Comparison of ENCODE assay signal across 9 mouse cellular contexts in the genomic region with DNA sequence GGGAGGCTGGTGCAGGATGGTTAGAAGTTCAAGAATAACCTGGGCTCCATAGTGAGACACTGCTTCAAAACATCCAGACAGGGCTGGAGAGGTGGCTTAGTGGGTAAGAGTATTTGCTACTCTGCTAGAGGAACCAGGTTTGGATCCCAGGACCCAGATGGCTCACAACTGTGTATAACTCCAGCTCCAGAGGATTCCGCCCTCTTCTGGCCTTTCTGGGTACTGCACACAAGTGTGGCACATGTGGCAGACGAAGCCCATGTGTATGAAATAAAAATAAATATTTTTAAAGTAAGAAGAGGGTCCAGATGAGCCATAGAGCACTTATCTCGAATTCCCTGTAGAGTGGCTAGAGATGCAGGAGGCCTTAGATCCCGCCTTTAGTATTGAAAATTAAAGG. TPM values are rescaled to one million over a fixed set of nuclear protein-coding genes. Genes with fewer than 3 reads are reported as not detected.
A peak's percentile ranks its signal among the peaks of the same experiment; 100 is the strongest.
DNase-seq lines count a peak whose midpoint lies in the region; TF ChIP-seq lines count a peak whose summit lies in the region.
"Had no signal": no experiment of that assay in that cellular context is flagged by ENCODE, and none has a peak within 500 bp of the region (broad histone marks: within the 10 kb centered on the region; RNA-seq: fewer than 3 reads in every experiment).

No protein-coding gene starts in this region.

- no peak overlapping the region for H3K27ac ChIP-seq in thymus, adult 2 months (ENCODE audit: control insufficient read depth, insufficient read depth, low read length)
- H3K27ac ChIP-seq: forebrain, embryonic 15.5 days had no signal

- H3K27me3 ChIP-seq in thymus, adult 2 months (ENCODE audit: control insufficient read depth, insufficient read depth, low read length), result no peaks in the 10 kb centered on the region
- H3K27me3 ChIP-seq: forebrain, embryonic 15.5 days had no signal

- H3K4me1 ChIP-seq in thymus, adult 2 months (replicated peaks; ENCODE audit: control insufficient read depth, insufficient read depth, low read length), result no peaks in the 10 kb centered on the region
- H3K4me1 ChIP-seq: forebrain, embryonic 15.5 days had no signal

- no peak overlapping the region for H3K4me3 ChIP-seq in thymus, adult 2 months (ENCODE audit: control insufficient read depth, insufficient read depth, low read length)
- H3K4me3 ChIP-seq: forebrain, embryonic 15.5 days had no signal

- TF ChIP-seq CTCF in thymus, adult 2 months (IDR thresholded peaks at IDR 0.05; ENCODE audit: borderline replicate concordance, control insufficient read depth, extremely low read depth, insufficient read depth, low read length, poor library complexity), result no peak

- 81% methylated on average over 4 of the region's 4 CpGs for WGBS in thymus, adult 2 months

- peak; percentile 18 for DNase-seq in heart, postnatal 4 days
- no peak for DNase-seq in heart, postnatal 25 days (ENCODE audit: low spot score)
- DNase-seq in thymus, adult 2 months, result peak; percentile 11
- no peak for DNase-seq in thymus, adult 18-20 months
- peak; percentile 41 for DNase-seq in induced T-regulatory cell, adult 2 months (ENCODE audit: low read depth)
- DNase-seq in thymus, postnatal 4 days, result peak; percentile 71
- DNase-seq in adipocyte (ENCODE audit: low spot score), result no peak
- no peak for DNase-seq in frontal cortex, postnatal 14 days (ENCODE audit: low spot score in 2 of 2)

- intact Hi-C loops in heart, postnatal 25 days (cut with DNase I), result no loop called here

- TF ChIP-seq POLR2A in thymus, adult 2 months (IDR thresholded peaks at IDR 0.05; ENCODE audit: control insufficient read depth, extremely low read depth, insufficient read depth, low read length, poor library complexity), result no peak

- H3K36me3 ChIP-seq in thymus, adult 2 months (ENCODE audit: control insufficient read depth, insufficient read depth, low read length), result no peaks in the 10 kb centered on the region
- H3K36me3 ChIP-seq: forebrain, embryonic 15.5 days had no signal

RNA-seq across cellular contexts. Expression of a gene that starts 40.8 kb away (rescaled TPM):
- 10 to 100 TPM; 13.8 to 17.7 TPM for total RNA-seq in heart, postnatal 4 days (2021)
- 1 to 10 TPM; 8.8 to 9.4 TPM for total RNA-seq in heart, postnatal 25 days (2021)
- polyA plus RNA-seq in thymus, adult 2 months (2012; rRNA removed), result 93.0 and 111 TPM in 2 replicates

Comparison
In these comparisons a context has a peak if more than half of its experiments do, and no peak if none do; other contexts are left out.
1. DNase-seq: peak in heart, postnatal 4 days (single experiment), thymus, adult 2 months (single experiment), induced T-regulatory cell, adult 2 months (single experiment) and thymus, postnatal 4 days (single experiment); none in heart, postnatal 25 days (single experiment), thymus, adult 18-20 months (0 of 2), adipocyte (single experiment) and frontal cortex, postnatal 14 days (0 of 2).